Mouse (Mus musculus): ENCODE measurements around the gene Crybb2.

DNA sequence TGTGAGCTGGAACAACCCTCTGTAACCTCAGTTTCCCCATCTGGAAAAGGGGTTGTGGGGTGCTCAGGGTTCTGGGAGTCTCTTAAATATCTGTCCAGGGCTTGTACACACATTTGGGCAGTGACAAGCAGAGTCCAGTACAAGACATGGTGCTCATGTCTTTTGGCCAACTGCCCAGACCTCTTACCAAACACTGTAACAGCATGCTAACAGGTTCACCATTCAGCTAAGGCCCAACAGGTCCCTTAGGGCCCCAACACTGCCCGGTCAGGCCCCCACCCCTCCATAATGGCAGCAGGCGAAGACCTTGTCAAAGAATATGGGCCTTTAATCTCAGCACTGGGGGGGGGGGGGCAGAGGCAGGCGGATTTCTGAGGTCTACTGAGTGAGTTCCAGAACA lies 37.8 kb upstream of the Crybb2 start:
- TF ChIP-seq CTCF (conservative IDR thresholded peaks at IDR 0.05; ENCODE audit: low read length) = no peak
- no peak for TF ChIP-seq POU5F1 (IDR thresholded peaks at IDR 0.05; ENCODE audit: borderline replicate concordance, low read length)
- TF ChIP-seq NANOG (IDR thresholded peaks at IDR 0.05; ENCODE audit: borderline replicate concordance, low read length) = no peak
